Mouse (Mus musculus) intestine, embryonic 16.5 days (tissue): ENCODE results near the gene Glrx5. TPM values are rescaled to one million over a fixed set of nuclear protein-coding genes. Genes with fewer than 3 reads are reported as not detected.

Source experiments
- ATAC-seq: fragments of 200-750 bp; cut with Nextera tagmentation; 2 replicates; pipeline ENCODE4 v1.8.0; 2017; ENCODE audit warnings: moderate TSS enrichment, moderate library complexity
- H3K27ac ChIP-seq: fragments of 300-500 bp; sonication (generic); 2 replicates; pipeline ENCODE4 v1.5.1; 2014; ENCODE audit warnings: mild to moderate bottlenecking, low read length
- H3K27me3 ChIP-seq: fragments of 300-500 bp; sonication (generic); replicated peaks from 2 replicates; pipeline ENCODE4 v1.6.1; 2014; ENCODE audit warnings: low read length, control low read depth, mixed read lengths; ENCODE audit not compliant: control insufficient read depth, insufficient read depth
- H3K36me3 ChIP-seq: fragments of 300-500 bp; sonication (generic); 2 replicates; pipeline ENCODE4 v1.6.1; 2014; ENCODE audit warnings: low read length, control low read depth; ENCODE audit not compliant: control insufficient read depth, insufficient read depth
- H3K4me1 ChIP-seq: fragments of 300-500 bp; sonication (generic); 2 replicates; pipeline ENCODE4 v1.6.1; 2014; ENCODE audit warnings: low read length, control low read depth, mixed read lengths; ENCODE audit not compliant: control insufficient read depth, insufficient read depth
- H3K4me2 ChIP-seq: fragments of 300-500 bp; sonication (generic); 2 replicates; pipeline ENCODE4 v1.6.1; 2014; ENCODE audit warnings: low read depth, low read length, control low read depth
- H3K4me3 ChIP-seq: fragments of 300-500 bp; sonication (generic); 2 replicates; pipeline ENCODE4 v1.5.1; 2014; ENCODE audit warnings: mild to moderate bottlenecking, low read length
- H3K9ac ChIP-seq: fragments of 300-500 bp; sonication (generic); 2 replicates; pipeline ENCODE4 v1.6.1; 2014; ENCODE audit warnings: low read depth, low read length
- H3K9me3 ChIP-seq: fragments of 300-500 bp; sonication (generic); 2 replicates; pipeline ENCODE4 v1.6.1; 2016; ENCODE audit warnings: low read length, control low read depth; ENCODE audit not compliant: control insufficient read depth
- WGBS: fragments of 180-500 bp; shearing (Covaris S2); extraction: QIAGEN DNeasy Blood & Tissue Kit; methylation state at CpG from one replicate; pipeline ENCODE4 v1.1.7; 2014; 5-methylcytosine and 5-hydroxymethylcytosine counted together
- polyA plus RNA-seq: library from polyadenylated mRNA; unstranded; fragments of >200 nt; fragmentation: Nextera tagmentation; extraction: Ambion mirVana; gene quantifications from 2 replicates; pipeline ENCODE4 v1.2.1, GENCODE M21; 2015

The Glrx5 gene
- 185 and 199 TPM in 2 replicates for polyA plus RNA-seq

DNA sequence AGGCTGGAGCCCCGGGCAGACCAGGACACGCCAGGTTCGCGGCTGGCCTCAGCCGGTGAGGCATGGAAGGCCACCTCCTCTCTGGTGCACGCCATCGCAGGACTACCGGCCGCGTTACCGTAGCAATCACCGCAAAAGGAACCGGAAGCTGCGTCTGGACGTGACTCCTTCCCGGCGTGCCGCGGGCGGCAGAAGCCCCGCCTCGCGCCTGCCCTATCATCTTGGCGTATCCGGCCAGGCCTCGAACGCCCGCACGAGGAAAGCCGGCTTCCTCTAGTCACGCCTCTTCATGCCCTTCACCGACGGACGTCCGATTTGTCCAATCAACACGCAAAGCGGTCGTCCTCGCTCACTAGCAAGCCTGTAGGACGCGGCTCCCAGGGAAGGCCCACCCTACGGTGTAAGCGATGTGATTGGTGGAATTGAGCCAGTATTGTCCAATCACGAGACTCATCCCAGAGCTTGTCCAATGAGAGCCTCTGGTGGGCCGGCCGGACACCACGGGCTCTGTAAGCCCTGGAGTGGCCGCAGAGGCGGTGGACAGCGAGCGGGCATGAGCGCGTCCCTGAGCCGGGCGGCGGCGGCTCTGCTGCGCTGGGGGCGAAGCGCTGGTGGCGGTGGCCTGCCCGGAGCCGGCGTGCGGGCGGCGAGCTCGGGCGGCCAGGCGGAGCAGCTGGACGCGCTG, at the start of gene Glrx5:
Glrx5 (plus strand) TSS at position 542 of the 685 bp plus-strand sequence.
- ATAC-seq, result peak; percentile 99
- peak within 1 kb of the TSS; percentile 85 for H3K27ac ChIP-seq
- H3K9ac ChIP-seq, result peak within 1 kb of the TSS; percentile 90
- H3K27me3 ChIP-seq, result no peaks in the 10 kb centered on the region
- peaks cover 5% of the 10 kb centered on the region for H3K36me3 ChIP-seq
- WGBS, result under 1% methylated on average over 72 of the region's 72 CpGs
- H3K4me3 ChIP-seq, result peak within 1 kb of the TSS; percentile 92
- no peaks in the 10 kb centered on the region for H3K9me3 ChIP-seq
- H3K4me2 ChIP-seq, result peak within 1 kb of the TSS; percentile 92
- peaks cover 31% of the 10 kb centered on the region for H3K4me1 ChIP-seq

DNA sequence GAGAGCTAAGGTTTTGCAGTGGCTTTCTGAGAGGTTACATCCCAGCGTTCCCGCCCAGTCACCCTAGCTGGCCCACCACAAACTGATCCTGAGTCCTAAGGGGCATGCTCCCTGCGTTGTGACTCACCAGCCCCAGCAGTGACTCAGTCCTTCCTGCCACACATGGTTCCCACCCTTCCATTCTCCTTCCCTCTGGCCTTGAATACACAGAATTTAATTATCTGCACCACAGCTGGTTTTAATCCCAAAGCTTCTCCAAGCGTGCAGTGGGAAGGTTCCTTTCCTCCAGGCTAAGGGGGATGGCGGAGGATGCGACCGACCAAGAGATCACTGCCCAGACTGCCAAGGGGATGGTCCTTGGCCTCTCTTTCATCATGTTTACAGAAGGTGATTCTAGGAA, 49.0 kb upstream of the Glrx5 start:
- no peaks in the 10 kb centered on the region for H3K4me1 ChIP-seq
- no peaks in the 10 kb centered on the region for H3K27me3 ChIP-seq
- no peaks in the 10 kb centered on the region for H3K36me3 ChIP-seq
- no peak overlapping the region for H3K4me2 ChIP-seq
- ATAC-seq, result 0 out of 2 replicates have a peak, but pooled peaks have one; percentile 28
- H3K4me3 ChIP-seq, result no peak overlapping the region
- H3K9ac ChIP-seq, result no peak overlapping the region
- H3K9me3 ChIP-seq, result 0 out of 2 replicates have a peak, but pooled peaks cover 4% of the 10 kb centered on the region
- H3K27ac ChIP-seq, result no peak overlapping the region
- WGBS, result 59% methylated on average over 7 of the region's 7 CpGs

DNA sequence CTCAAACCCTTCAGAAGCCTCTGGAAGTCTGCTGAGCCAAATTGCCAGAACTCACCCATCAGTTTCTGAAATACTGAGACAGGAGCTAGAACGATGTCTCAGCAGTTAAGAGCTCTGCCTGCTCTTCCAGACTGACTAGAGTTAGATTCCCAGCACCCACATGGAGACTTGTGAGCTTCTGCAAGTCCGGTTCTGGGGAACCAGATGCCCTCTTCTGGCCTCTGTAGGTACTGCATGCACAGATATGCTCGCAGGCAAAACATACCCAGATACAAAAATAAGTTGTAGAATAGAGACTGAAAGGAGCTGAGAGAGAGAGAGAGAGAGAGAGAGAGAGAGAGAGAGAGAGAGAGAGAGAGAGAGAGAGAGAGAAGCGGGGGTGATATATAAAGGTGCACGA, 47.4 kb upstream of the Glrx5 start:
- Histone ChIP-seq H3K36me3 (no peaks in the 10 kb centered on the region), H3K4me3 (no peak overlapping the region), H3K4me2 (no peak overlapping the region), H3K27ac (no peak overlapping the region), H3K4me1 (no peaks in the 10 kb centered on the region), H3K9me3 (0 out of 2 replicates have a peak, but pooled peaks cover 4% of the 10 kb centered on the region), H3K27me3 (no peaks in the 10 kb centered on the region), H3K9ac (no peak overlapping the region)
- WGBS, result 81% methylated on average over 5 of the region's 5 CpGs
- no peak for ATAC-seq

DNA sequence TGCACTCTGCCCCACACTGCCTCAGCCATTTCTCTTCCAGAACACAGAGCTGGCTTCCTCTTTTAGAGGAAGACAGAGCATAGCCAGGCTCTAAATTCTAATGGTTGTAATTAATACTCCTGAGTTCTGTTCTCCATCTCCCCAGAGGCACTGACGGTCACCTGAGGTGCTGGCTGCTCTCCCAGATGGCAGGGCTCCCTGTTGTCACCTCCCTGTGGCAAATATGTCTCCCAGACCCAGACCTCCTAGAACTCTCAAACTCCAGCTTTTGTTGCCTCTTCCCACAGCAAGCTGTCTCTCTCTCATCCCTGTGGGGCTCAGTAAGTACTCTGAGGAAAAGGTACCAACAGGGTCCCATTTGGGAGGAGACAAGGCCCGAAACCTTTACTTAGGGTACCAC, 46.5 kb upstream of the Glrx5 start:
- Histone ChIP-seq H3K27me3 (no peaks in the 10 kb centered on the region), H3K27ac (no peak overlapping the region), H3K4me1 (no peaks in the 10 kb centered on the region), H3K4me2 (no peak overlapping the region), H3K4me3 (no peak overlapping the region), H3K9ac (no peak overlapping the region), H3K9me3 (0 out of 2 replicates have a peak, but pooled peaks cover 4% of the 10 kb centered on the region), H3K36me3 (no peaks in the 10 kb centered on the region)
- WGBS, result 86% methylated on average over 2 of the region's 2 CpGs
- ATAC-seq, result no peak

DNA sequence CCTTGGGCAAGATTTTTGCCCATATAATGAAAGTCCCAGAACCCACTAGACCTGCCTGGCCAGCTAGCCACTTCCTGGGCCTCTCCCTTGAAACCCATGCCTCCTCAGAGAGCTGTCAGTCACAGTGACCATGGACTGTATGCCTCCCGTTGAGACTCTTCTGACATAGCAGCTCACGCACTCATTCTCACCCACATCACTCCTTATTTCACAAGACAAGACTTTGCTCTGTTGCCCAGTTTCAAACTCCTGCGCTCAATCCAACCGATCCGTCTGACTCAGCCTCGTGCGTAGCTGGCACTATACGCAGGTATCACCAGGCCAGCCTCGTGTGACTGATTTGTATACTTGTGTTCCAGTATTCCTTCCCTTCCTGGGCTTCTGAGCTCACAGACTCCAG, 45.7 kb upstream of the Glrx5 start:
- H3K4me1 ChIP-seq, result no peaks in the 10 kb centered on the region
- no peaks in the 10 kb centered on the region for H3K27me3 ChIP-seq
- no peak overlapping the region for H3K27ac ChIP-seq
- 89% methylated on average over 9 of the region's 9 CpGs for WGBS
- ATAC-seq, result no peak
- H3K9me3 ChIP-seq, result 0 out of 2 replicates have a peak, but pooled peaks cover 4% of the 10 kb centered on the region
- no peak overlapping the region for H3K4me2 ChIP-seq
- no peak overlapping the region for H3K9ac ChIP-seq
- H3K4me3 ChIP-seq, result no peak overlapping the region
- no peaks in the 10 kb centered on the region for H3K36me3 ChIP-seq

GRCm38 (mm10) chr12:104987936-104988335, 44.6 kb upstream of the Glrx5 start:
- Histone ChIP-seq H3K9me3 (0 out of 2 replicates have a peak, but pooled peaks cover 4% of the 10 kb centered on the region), H3K27me3 (no peaks in the 10 kb centered on the region; the same call in 1 of the 2 replicates), H3K4me1 (no peaks in the 10 kb centered on the region), H3K9ac (no peak overlapping the region), H3K27ac (no peak overlapping the region), H3K4me2 (no peak overlapping the region), H3K36me3 (no peaks in the 10 kb centered on the region), H3K4me3 (no peak overlapping the region)
- no peak for ATAC-seq
- WGBS, result 75% methylated on average over 7 of the region's 7 CpGs

- H3K27ac ChIP-seq, result no peak overlapping the region
- 81% methylated on average over 13 of the region's 13 CpGs for WGBS
- no peak for ATAC-seq
- no peaks in the 10 kb centered on the region for H3K9me3 ChIP-seq
- H3K4me3 ChIP-seq, result no peak overlapping the region
- H3K4me2 ChIP-seq, result no peak overlapping the region
- H3K27me3 ChIP-seq, result no peaks in the 10 kb centered on the region; the same call in 1 of the 2 replicates
- H3K9ac ChIP-seq, result no peak overlapping the region
- no peaks in the 10 kb centered on the region for H3K36me3 ChIP-seq
- H3K4me1 ChIP-seq, result no peaks in the 10 kb centered on the region
These were observed 41.6 kb upstream of the Glrx5 start for GRCm38 (mm10) chr12:104990741-104991454.

DNA sequence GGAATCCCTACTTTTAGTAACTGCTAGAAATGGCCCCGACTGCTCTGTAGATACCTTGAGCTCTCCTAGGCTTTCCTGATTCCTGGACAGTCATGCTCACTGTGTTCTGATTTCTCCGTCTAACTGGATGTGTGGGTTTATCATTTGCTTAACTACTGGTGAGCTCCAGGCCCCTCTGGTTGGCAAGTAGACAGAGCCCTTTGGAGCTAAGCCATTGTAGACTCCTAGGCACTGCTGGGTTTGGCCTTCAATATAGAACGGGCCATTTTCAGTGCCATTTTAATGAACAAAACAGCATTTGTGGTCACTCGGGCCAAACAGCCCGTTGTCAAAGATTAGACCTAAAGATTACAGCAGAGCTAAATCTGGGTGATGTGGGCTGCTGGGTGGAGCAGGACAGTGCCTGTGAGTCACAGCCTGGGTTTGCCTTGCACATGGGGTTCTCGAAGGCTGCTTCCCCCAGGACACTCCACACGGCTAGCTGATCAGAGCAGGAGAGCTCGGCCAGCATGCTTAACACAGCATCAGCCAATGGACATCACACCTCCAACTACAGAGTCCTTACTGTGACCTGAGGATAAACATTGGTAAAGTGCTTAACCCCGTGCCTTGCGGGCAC, 40.3 kb upstream of the Glrx5 start:
- Histone ChIP-seq H3K9ac (no peak overlapping the region), H3K27me3 (no peaks in the 10 kb centered on the region; the same call in 1 of the 2 replicates), H3K9me3 (no peaks in the 10 kb centered on the region), H3K36me3 (no peaks in the 10 kb centered on the region), H3K4me1 (peaks cover 2% of the 10 kb centered on the region; the same call in 1 of the 2 replicates), H3K27ac (no peak overlapping the region), H3K4me3 (no peak overlapping the region), H3K4me2 (no peak overlapping the region)
- ATAC-seq, result no peak
- 82% methylated on average over 10 of the region's 10 CpGs for WGBS

- H3K9me3 ChIP-seq, result no peaks in the 10 kb centered on the region
- no peak for ATAC-seq
- no peaks in the 10 kb centered on the region for H3K36me3 ChIP-seq
- WGBS, result 74% methylated on average over 8 of the region's 8 CpGs
- no peaks in the 10 kb centered on the region; the same call in 1 of the 2 replicates for H3K27me3 ChIP-seq
- H3K4me3 ChIP-seq, result no peak overlapping the region
- peaks cover 6% of the 10 kb centered on the region; the same call in 1 of the 2 replicates for H3K4me1 ChIP-seq
- H3K9ac ChIP-seq, result no peak overlapping the region
- H3K4me2 ChIP-seq, result no peak overlapping the region
- H3K27ac ChIP-seq, result no peak overlapping the region
These were observed 39.6 kb upstream of the Glrx5 start for GRCm38 (mm10) chr12:104992838-104993237.
